Mouse (Mus musculus): ENCODE data around the gene Smpd2. TPM values are rescaled to one million over a fixed set of nuclear protein-coding genes. Genes with fewer than 3 reads are reported as not detected.
A peak's percentile ranks its signal among the peaks of the same experiment; 100 is the strongest.

The Smpd2 gene
- total and polyA plus RNA-seq, 3 experiments: 0.04 to 0.42 TPM; not detected in 1

DNA sequence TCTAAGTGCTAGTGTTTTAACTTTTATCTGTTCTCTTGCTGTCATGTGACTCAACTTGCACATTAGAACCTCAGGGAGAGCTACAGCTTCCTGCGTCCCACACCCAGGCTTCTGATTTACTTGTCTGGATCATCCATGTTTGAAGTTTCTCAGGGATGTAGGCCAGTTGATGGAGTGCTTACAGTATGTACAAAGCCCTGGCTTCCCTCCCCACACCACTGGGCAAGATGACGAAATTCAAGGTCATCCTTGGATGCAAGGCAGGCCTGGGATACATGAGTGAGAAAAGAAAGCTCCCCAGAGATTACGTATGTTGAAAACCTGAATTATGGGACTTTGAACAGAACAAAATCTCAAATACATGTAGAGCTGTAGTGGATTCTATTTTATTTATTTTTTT is 37.4 kb downstream of the Smpd2 start:
- TF ChIP-seq SMC3 (IDR thresholded peaks at IDR 0.05; ENCODE audit: low read depth, low read length) (no peak), USF1 (IDR thresholded peaks at IDR 0.05; ENCODE audit: low read depth, low read length) (peak; percentile 33; the same call in 1 of the 2 replicates)
- Histone ChIP-seq H3K9ac (ENCODE audit: control insufficient read depth, low read depth, low read length, poor library complexity, severe bottlenecking) (no peak overlapping the region), H3K9me3 (replicated peaks; ENCODE audit: insufficient read depth, low read length) (no peaks in the 10 kb centered on the region), H3K36me3 (ENCODE audit: control insufficient read depth in 1 of 2, insufficient read depth in 2 of 2, low read length in 2 of 2) (peaks cover 0 to 16% of the 10 kb centered on the region in 2 experiments; a peak in 2 of 4 replicates), H3K79me2 (ENCODE audit: control insufficient read depth, insufficient read depth, low read length, poor library complexity) (peaks cover 17% of the 10 kb centered on the region), H3K27ac (ENCODE audit: control insufficient read depth, low read depth, low read length) (no peak overlapping the region), H3K4me3 (ENCODE audit: control insufficient read depth in 1 of 2, insufficient read depth in 1 of 2, low read depth in 2 of 2, low read length in 2 of 2) (no peak overlapping the region), H3K27me3 (ENCODE audit: control insufficient read depth in 1 of 2, insufficient read depth in 2 of 2, low read length in 2 of 2) (no peaks in the 10 kb centered on the region), H3K4me1 (ENCODE audit: control insufficient read depth in 1 of 2, insufficient read depth in 2 of 2, low read length in 2 of 2) (peaks cover 4 to 26% of the 10 kb centered on the region in 2 experiments)
- no peak for DNase-seq (ENCODE audit: low read depth, low spot score)

DNA sequence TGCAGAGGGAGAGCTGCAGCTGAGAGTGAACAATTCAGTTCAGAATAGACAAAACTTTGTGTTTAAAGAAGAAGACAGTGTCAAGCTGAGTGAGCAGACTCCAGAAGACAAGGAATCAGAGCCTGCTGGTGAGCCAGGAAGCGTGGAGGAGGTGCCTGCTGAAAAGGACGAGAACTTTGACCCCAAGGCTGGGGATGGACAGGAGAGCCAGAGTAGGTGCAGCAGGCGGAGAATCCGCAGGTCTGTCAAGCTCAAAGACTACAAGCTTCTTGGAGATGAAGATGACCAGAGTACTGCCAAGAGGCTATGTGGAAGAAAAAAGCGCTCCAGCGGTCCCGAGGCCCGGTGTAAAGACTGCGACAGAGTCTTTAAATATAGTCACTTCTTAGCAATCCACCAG is 38.5 kb downstream of the Smpd2 start:
- DNase-seq (ENCODE audit: low read depth, low spot score): no peak
- peaks cover 17% of the 10 kb centered on the region for H3K79me2 ChIP-seq (ENCODE audit: control insufficient read depth, insufficient read depth, low read length, poor library complexity)
- no peaks in the 10 kb centered on the region for H3K9me3 ChIP-seq (replicated peaks; ENCODE audit: insufficient read depth, low read length)
- no peak overlapping the region for H3K4me3 ChIP-seq (ENCODE audit: control insufficient read depth in 1 of 2, insufficient read depth in 1 of 2, low read depth in 2 of 2, low read length in 2 of 2)
- peaks cover 0 to 16% of the 10 kb centered on the region in 2 experiments; a peak in 2 of 4 replicates for H3K36me3 ChIP-seq (ENCODE audit: control insufficient read depth in 1 of 2, insufficient read depth in 2 of 2, low read length in 2 of 2)
- peaks cover 4 to 27% of the 10 kb centered on the region in 2 experiments for H3K4me1 ChIP-seq (ENCODE audit: control insufficient read depth in 1 of 2, insufficient read depth in 2 of 2, low read length in 2 of 2)
- H3K9ac ChIP-seq (ENCODE audit: control insufficient read depth, low read depth, low read length, poor library complexity, severe bottlenecking): no peak overlapping the region
- H3K27ac ChIP-seq (ENCODE audit: control insufficient read depth, low read depth, low read length): no peak overlapping the region
- no peaks in the 10 kb centered on the region for H3K27me3 ChIP-seq (ENCODE audit: control insufficient read depth in 1 of 2, insufficient read depth in 2 of 2, low read length in 2 of 2)
- TF ChIP-seq MXI1 (IDR thresholded peaks at IDR 0.05; ENCODE audit: low read depth, low read length): no peak
- no peak for TF ChIP-seq NRF1 (IDR thresholded peaks at IDR 0.05; ENCODE audit: insufficient read depth, low read depth, low read length, poor library complexity, severe bottlenecking)
- TF ChIP-seq MEF2A (IDR thresholded peaks at IDR 0.05; ENCODE audit: extremely low read depth, insufficient replicate concordance, low read depth, low read length, poor library complexity, severe bottlenecking): no peak
- TF ChIP-seq HCFC1 (IDR thresholded peaks at IDR 0.05; ENCODE audit: low read depth, low read length): no peak
- no peak for TF ChIP-seq MAX (IDR thresholded peaks at IDR 0.05; ENCODE audit: low read length)
- TF ChIP-seq SIN3A (IDR thresholded peaks at IDR 0.05; ENCODE audit: low read length): no peak
- TF ChIP-seq MYB (IDR thresholded peaks at IDR 0.05; ENCODE audit: low read depth, low read length): no peak
- TF ChIP-seq SMC3 (IDR thresholded peaks at IDR 0.05; ENCODE audit: low read depth, low read length): no peak
- TF ChIP-seq POLR2A (IDR thresholded peaks at IDR 0.05; ENCODE audit: control insufficient read depth in 1 of 2, insufficient read depth in 1 of 2, low read depth in 1 of 2, low read length in 2 of 2, poor library complexity in 1 of 2): no peak
- no peak for TF ChIP-seq TBP (IDR thresholded peaks at IDR 0.05; ENCODE audit: low read depth, low read length)
- no peak for TF ChIP-seq MAZ (IDR thresholded peaks at IDR 0.05; ENCODE audit: low read depth, low read length)
- TF ChIP-seq ZC3H11A (IDR thresholded peaks at IDR 0.05; ENCODE audit: low read depth, low read length): no peak
- TF ChIP-seq USF1 (IDR thresholded peaks at IDR 0.05; ENCODE audit: low read depth, low read length): no peak
- no peak for TF ChIP-seq E2F4 (IDR thresholded peaks at IDR 0.05; ENCODE audit: borderline replicate concordance, low read depth, low read length)
- no peak for TF ChIP-seq RCOR1 (IDR thresholded peaks at IDR 0.05; ENCODE audit: low read depth, low read length)
- TF ChIP-seq TAL1 (IDR thresholded peaks at IDR 0.05; ENCODE audit: low read length): no peak
- TF ChIP-seq GABPA (IDR thresholded peaks at IDR 0.05; ENCODE audit: low read depth, low read length): no peak
- TF ChIP-seq MYC (IDR thresholded peaks at IDR 0.05; ENCODE audit: low read depth, low read length): no peak
- no peak for TF ChIP-seq CHD2 (IDR thresholded peaks at IDR 0.05; ENCODE audit: low read length)
